Mouse (Mus musculus) heart, adult 2 months (tissue): ENCODE measurements around the gene Hist1h2ad. TPM values are rescaled to one million over a fixed set of nuclear protein-coding genes. Genes with fewer than 3 reads are reported as not detected.
"Not testable (repeated sequence)": the region's sequence is repeated elsewhere in the genome, so short reads cannot be mapped to it uniquely, and the experiment has no call there.

Source experiments
- DNase-seq, 2 experiments: peaks; one replicate each; pipeline ENCODE4 v3.0.0; 2021
- H3K27ac ChIP-seq: fragments of 200-600 bp; 2 replicates; pipeline ENCODE4 v1.8.1; 2022
- H3K27me3 ChIP-seq: fragments of 200-500 bp; 2 replicates; pipeline ENCODE4 v1.6.1; 2012; ENCODE audit warnings: mild to moderate bottlenecking, low read length, inconsistent platforms, mixed read lengths; ENCODE audit not compliant: control insufficient read depth, insufficient read depth
- H3K36me3 ChIP-seq: fragments of 200-500 bp; 2 replicates; pipeline ENCODE4 v1.6.1; 2012; ENCODE audit warnings: low read length, inconsistent platforms; ENCODE audit not compliant: control insufficient read depth, insufficient read depth
- H3K4me1 ChIP-seq: fragments of 200-500 bp; 2 replicates; pipeline ENCODE4 v1.6.1; 2011; ENCODE audit warnings: low read length; ENCODE audit not compliant: control insufficient read depth, insufficient read depth
- H3K4me3 ChIP-seq: fragments of 200-600 bp; 2 replicates; pipeline ENCODE4 v1.8.1; 2022
- H3K79me2 ChIP-seq: fragments of 200-500 bp; replicated peaks from 2 replicates; pipeline ENCODE4 v1.6.1; 2012; ENCODE audit warnings: mild to moderate bottlenecking, inconsistent platforms, low read length, moderate library complexity, mixed read lengths; ENCODE audit not compliant: control insufficient read depth, insufficient read depth
- H3K9ac ChIP-seq: fragments of 200-500 bp; 2 replicates; pipeline ENCODE4 v1.6.1; 2012; ENCODE audit warnings: low read depth, mild to moderate bottlenecking, control low read depth, inconsistent platforms, low read length, mixed read lengths
- CTCF ChIP-seq: fragments of 200-600 bp; IDR thresholded peaks from 2 replicates; pipeline ENCODE4 v1.8.1; 2022; ENCODE audit warnings: antibody characterized with exemption, mild to moderate bottlenecking, moderate library complexity
- EP300 ChIP-seq: fragments of 200-500 bp; IDR thresholded peaks from 2 replicates; pipeline ENCODE4 v1.6.1; 2011; ENCODE audit warnings: low read depth, low read length, control low read depth; ENCODE audit not compliant: insufficient read depth
- POLR2A ChIP-seq: fragments of 200-500 bp; IDR thresholded peaks from 2 replicates; pipeline ENCODE4 v1.6.1; 2011; ENCODE audit warnings: mild to moderate bottlenecking, low read depth, low read length, control low read depth; ENCODE audit not compliant: insufficient read depth
- WGBS: fragments of 180-500 bp; shearing (Covaris S2); methylation state at CpG from one replicate; pipeline ENCODE4 v1.1.7; 2018; 5-methylcytosine and 5-hydroxymethylcytosine counted together
- intact Hi-C: fragments of 180-260 bp; cut with DNase I; formaldehyde crosslinking; loops from one replicate; pipeline ENCODE4 v1.15.1; 2025
- polyA plus RNA-seq: library from polyadenylated mRNA; depleted of rRNA; stranded (reverse); fragments of >200 nt; gene quantifications from 2 replicates; pipeline ENCODE4 v1.2.3, GENCODE M21; 2012
- total RNA-seq, 2 experiments: library from RNA; stranded (reverse); gene quantifications; 2 replicates each; pipeline ENCODE4 v1.2.3; 2021

The Hist1h2ad gene
- total and polyA plus RNA-seq, 3 experiments = 0.61 to 2.8 (median 1.4) TPM

DNA sequence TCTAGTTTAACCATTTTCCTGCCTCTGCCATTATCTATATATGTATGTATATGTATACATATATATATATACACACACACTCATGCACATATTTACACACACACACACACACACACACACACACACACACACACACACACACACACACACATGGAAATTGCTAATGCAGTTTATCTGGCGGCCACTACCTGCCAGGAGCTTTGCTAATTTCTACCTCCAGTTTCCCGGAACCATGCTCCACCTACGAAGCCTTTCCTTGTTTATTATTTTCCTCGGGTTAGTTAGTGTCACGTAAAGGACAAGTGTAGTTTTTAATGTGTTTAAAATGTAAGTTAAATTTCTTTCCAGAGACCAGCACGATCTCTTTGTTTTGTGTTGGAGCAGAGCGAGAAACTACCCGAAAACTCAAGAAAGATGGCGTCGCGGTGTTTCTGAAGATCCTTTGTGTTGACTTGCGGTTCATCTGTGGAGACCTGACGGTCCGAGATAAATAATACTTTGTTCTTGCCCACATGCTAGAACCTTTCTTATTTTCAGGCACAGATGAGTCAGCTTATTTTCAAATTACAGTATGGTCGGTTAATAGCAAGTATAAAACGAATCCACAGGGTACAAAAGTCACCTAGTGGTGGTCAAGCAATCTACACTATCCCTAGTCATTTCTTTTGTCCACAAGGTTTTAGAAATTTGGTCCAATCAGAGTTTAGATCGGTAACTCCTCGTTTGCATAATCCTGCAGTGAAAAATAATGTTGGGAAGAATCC is 11.3 kb upstream of the Hist1h2ad start:
- TF ChIP-seq CTCF (peak; percentile 77), POLR2A (peak; percentile 37; the same call in 1 of the 2 replicates), EP300 (no peak)
- 2% methylated on average over 18 of the region's 18 CpGs for WGBS

GRCm38 (mm10) chr13:23564482-23564881 is 9.7 kb upstream of the Hist1h2ad start:
- no peak for DNase-seq
- Histone ChIP-seq H3K27me3 (no peaks in the 10 kb centered on the region), H3K4me1 (peaks cover 2% of the 10 kb centered on the region; the same call in 1 of the 2 replicates), H3K9ac (no peak overlapping the region), H3K79me2 (no peaks in the 10 kb centered on the region), H3K4me3 (no peak overlapping the region), H3K36me3 (no peaks in the 10 kb centered on the region), H3K27ac (no peak overlapping the region)
- intact Hi-C loops = no loop called here
- no peak for TF ChIP-seq POLR2A
- no peak for TF ChIP-seq CTCF
- TF ChIP-seq EP300 = no peak
- 79% methylated on average over 2 of the region's 2 CpGs for WGBS

More for the DNA sequence above, 11.3 kb upstream of the Hist1h2ad start:
- H3K27ac ChIP-seq = peak overlapping the region; percentile 94
- peak overlapping the region; percentile 50 for H3K4me3 ChIP-seq
- peak overlapping the region; percentile 41 for H3K9ac ChIP-seq
- peaks cover 2% of the 10 kb centered on the region; the same call in 1 of the 2 replicates for H3K4me1 ChIP-seq
- H3K27me3 ChIP-seq = no peaks in the 10 kb centered on the region
- intact Hi-C loops = no loop called here
- DNase-seq = no peak
- no peaks in the 10 kb centered on the region for H3K36me3 ChIP-seq
- no peaks in the 10 kb centered on the region for H3K79me2 ChIP-seq

- DNase-seq, H3K4me1 ChIP-seq, H3K79me2 ChIP-seq, intact Hi-C loops, H3K27me3 ChIP-seq, H3K36me3 ChIP-seq: not testable (repeated sequence)
- Histone ChIP-seq H3K4me3 (peak overlapping the region; percentile 63), H3K9ac (peak overlapping the region; percentile 28; the same call in 1 of the 2 replicates), H3K27ac (peak overlapping the region; percentile 87)
- 4% methylated on average over 28 of the region's 41 CpGs for WGBS
- peak; percentile 27; the same call in 1 of the 2 replicates for TF ChIP-seq CTCF
These were observed 3.7 kb upstream of the Hist1h2ad start for GRCm38 (mm10) chr13:23570261-23571021.

GRCm38 (mm10) chr13:23571022-23571503 is 3.1 kb upstream of the Hist1h2ad start, which contains the start of the genes Hist1h2ae and Hist1h2bg:
Hist1h2ae (minus strand) TSS chr13:23571220.
Hist1h2bg (plus strand) TSS chr13:23571396.
- intact Hi-C loops = no loop called here
- peak; percentile 77 to 79 for DNase-seq
- Histone ChIP-seq H3K4me1 (peaks cover 4% of the 10 kb centered on the region), H3K79me2 (no peaks in the 10 kb centered on the region), H3K36me3 (peaks cover 6% of the 10 kb centered on the region), H3K4me3 (peak within 1 kb of the TSS; percentile 63), H3K27ac (peak within 1 kb of the TSS; percentile 87), H3K9ac (peak within 1 kb of the TSS; percentile 65), H3K27me3 (no peaks in the 10 kb centered on the region)
- TF ChIP-seq EP300 = no peak
- no peak for TF ChIP-seq CTCF
- peak; percentile 57; the same call in 1 of the 2 replicates for TF ChIP-seq POLR2A
- WGBS = under 1% methylated on average over 18 of the region's 18 CpGs

- H3K27me3 ChIP-seq, DNase-seq, H3K36me3 ChIP-seq, intact Hi-C loops, H3K79me2 ChIP-seq, H3K4me1 ChIP-seq: not testable (repeated sequence)
- WGBS = 2% methylated on average over 18 of the region's 34 CpGs
- TF ChIP-seq POLR2A = 0 out of 2 replicates have a peak, but pooled peaks have one; percentile 6
- H3K27ac ChIP-seq = peak overlapping the region; percentile 87
- peak overlapping the region; percentile 63 for H3K4me3 ChIP-seq
- H3K9ac ChIP-seq = peak overlapping the region; percentile 65
These were observed 2.5 kb upstream of the Hist1h2ad start for GRCm38 (mm10) chr13:23571504-23572217.
